Mouse (Mus musculus) left cerebral cortex, adult 8-10 months (tissue): ENCODE results near the gene Vmn2r21. TPM values are rescaled to one million over a fixed set of nuclear protein-coding genes. Genes with fewer than 3 reads are reported as not detected.
"Not testable (repeated sequence)": the region's sequence is repeated elsewhere in the genome, so short reads cannot be mapped to it uniquely, and the experiment has no call there.

Source experiments
- DNase-seq, 2 experiments: peaks; one replicate each; pipeline ENCODE4 v3.0.0; 2022; ENCODE audit warnings: low spot score in 2 of 2
- total RNA-seq, 4 experiments: library from RNA; stranded (reverse); gene quantifications; 2 replicates each; pipeline ENCODE4 v1.2.4; 2022

Gene Vmn2r21
- total RNA-seq = not detected

GRCm38 (mm10) chr6:123533306-123533705 is at the start of gene Vmn2r21:
Vmn2r21 (minus strand) TSS chr6:123533406.
- not testable (repeated sequence) for DNase-seq

- DNase-seq = not testable (repeated sequence)
These were observed 41.5 kb upstream of the Vmn2r21 start for GRCm38 (mm10) chr6:123574698-123575097.

DNA sequence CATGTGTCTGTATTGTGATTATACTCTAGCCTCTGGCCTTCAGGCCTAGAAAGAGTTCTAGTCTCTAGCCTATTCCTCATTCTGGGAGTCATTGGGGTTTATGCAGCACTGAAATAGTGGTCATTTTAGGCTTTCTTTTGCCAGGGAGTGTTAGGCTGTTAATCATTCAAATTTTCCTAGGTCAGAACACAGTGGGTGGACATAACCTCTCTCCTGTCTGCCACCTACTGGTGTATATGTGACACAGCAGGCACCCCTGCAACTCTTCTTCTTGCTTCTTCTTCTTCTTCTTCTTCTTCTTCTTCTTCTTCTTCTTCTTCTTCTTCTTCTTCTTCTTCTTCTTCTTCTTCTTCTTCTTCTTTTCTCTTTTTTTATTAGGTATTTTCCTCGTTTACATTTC is 6.5 kb upstream of the Vmn2r21 start:
- DNase-seq = not testable (repeated sequence)

DNA sequence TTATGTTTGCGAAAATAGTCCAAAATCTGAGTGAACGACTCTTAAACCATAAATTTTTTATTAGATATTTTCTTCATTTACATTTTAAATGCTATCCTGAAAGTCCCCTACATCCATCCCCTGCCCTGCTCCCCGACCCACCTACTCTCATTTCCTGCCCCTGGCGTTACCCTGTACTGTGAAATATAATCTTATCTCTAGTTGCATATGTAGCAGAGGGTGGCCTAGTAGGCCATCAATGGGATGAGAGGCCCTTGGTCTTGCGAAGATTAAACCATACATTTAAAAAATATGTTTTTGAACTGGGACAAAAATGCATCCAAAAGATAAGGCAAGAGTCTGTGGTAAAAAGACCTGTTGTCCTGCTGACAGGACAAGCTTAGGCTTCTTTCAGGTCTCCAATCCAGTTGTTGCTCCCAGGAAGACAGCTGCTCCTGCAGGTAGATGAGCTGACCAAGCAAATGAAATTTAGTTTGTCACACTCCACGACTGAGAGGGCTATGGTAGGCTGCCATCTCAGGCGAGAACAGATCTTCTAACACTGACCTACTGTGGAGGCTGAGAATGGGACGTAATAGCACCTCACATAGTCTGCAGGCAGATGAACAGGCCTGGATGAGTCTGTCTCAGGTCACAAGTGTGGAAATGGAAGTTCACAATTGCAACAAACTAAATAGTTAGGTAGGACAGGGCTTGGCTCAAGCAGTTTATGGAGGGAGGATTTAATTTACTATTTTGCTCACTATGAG is 10.8 kb downstream of the Vmn2r21 start:
- not testable (repeated sequence) for DNase-seq

DNA sequence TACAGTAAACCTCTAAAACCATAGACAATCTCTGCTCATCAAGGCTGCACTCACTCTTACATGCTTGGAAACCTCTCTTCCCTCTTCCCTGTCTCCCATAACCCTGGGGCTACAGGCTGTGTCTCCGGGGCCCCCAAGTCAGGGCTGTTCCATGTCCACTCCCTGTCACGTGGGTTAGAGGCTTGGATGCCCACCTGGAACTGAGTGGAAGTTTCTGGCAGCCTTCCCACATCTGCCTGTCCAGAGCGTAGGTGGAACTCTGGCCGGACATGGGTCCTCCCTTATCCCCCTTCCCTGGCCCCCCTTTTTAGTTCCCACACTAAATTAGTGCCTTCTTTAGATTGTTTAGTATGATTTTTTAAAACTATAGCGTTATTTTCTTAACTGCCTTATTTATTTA is 60.2 kb downstream of the Vmn2r21 start:
- not testable (repeated sequence) for DNase-seq

DNA sequence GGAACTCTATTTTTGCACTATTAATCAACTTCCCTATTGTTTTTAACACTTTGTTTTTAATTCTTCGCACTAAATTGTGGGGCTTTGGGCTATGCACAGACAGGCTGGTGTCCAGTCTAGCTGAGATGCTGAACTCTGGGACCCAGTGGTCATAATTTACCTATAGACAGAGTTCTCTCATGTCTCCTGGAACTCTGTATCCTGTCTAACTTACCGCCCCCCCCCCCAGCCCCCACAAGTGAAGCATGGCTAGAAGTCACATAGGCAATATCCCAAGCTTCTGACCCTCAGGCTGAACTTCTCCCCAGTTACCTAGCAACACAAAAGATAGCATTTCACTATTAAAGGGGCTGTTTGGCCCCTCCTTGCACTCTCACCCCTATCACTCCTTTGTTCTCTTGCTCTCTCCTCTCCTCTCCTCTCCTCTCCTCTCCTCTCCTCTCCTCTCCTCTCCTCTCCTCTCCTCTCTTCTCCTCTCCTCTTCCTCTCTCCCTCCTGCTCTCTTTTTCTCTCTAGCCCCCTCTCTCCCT is 60.7 kb downstream of the Vmn2r21 start:
- DNase-seq = not testable (repeated sequence)

DNA sequence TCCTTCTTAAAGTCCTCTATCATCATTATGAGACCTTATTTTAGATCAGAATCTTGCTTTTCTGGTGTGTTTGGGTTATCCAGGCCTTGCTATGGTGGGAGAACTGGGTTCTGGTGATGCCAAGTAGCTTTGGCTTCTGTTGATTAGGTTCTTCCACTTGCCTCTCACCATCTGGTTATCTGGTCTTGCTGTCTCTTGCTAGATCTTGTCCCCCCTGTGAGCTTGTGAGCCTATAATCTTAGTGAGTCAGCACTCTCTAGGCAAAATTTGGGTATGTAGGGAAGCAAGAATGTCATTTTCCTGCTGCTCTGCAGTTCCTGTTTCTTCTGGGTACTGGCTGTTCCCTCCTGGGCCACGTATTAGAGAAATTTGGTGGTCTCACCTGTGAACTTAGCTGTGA is 64.6 kb downstream of the Vmn2r21 start:
- DNase-seq = not testable (repeated sequence)

Other genes with a start within 250 kb of the Vmn2r21 start
- gene Clec4e, start 243.5 kb downstream of the Vmn2r21 start, total RNA-seq = not detected
- not detected for gene Vmn2r19, start 225.1 kb downstream of the Vmn2r21 start, total RNA-seq
- gene Vmn2r20, start 115.3 kb downstream of the Vmn2r21 start, total RNA-seq = not detected
- gene Vmn2r22, start 117.3 kb upstream of the Vmn2r21 start, total RNA-seq = not detected
- gene Vmn2r23, start 169.3 kb upstream of the Vmn2r21 start, total RNA-seq = not detected
- gene Vmn2r24, start 245.5 kb upstream of the Vmn2r21 start, total RNA-seq = under 1 TPM in 1 of 4 experiments, not detected in 3; 0.04 TPM